Mouse (Mus musculus) C2C12 (cell line): ENCODE measurements around the gene Arhgap4. TPM values are rescaled to one million over a fixed set of nuclear protein-coding genes. Genes with fewer than 3 reads are reported as not detected.

Experiments
- H3K27me3 ChIP-seq: one replicate; pipeline ENCODE4 v1.6.1; 2011; ENCODE audit not compliant: control insufficient read depth, insufficient read depth, insufficient read length
- H3K36me3 ChIP-seq: one replicate; pipeline ENCODE4 v1.6.1; 2011; ENCODE audit not compliant: control insufficient read depth, insufficient read depth
- H3K4me3 ChIP-seq: one replicate; pipeline ENCODE4 v1.5.1; 2011; ENCODE audit warnings: mild to moderate bottlenecking, control low read depth; ENCODE audit not compliant: poor library complexity, insufficient read depth, severe bottlenecking
- H3K79me2 ChIP-seq: one replicate; pipeline ENCODE4 v1.6.1; 2011; ENCODE audit not compliant: control insufficient read depth, insufficient read depth
- H3K79me3 ChIP-seq: one replicate; pipeline ENCODE4 v1.6.1; 2011; ENCODE audit warnings: low read depth, control low read depth
- H3ac ChIP-seq: one replicate; pipeline ENCODE3; 2011; ENCODE audit warnings: low read depth; ENCODE audit not compliant: control insufficient read depth, insufficient read length
- CEBPB ChIP-seq: IDR thresholded peaks from one replicate; pipeline ENCODE4 v1.6.1; 2011; ENCODE audit warnings: low read depth, mild to moderate bottlenecking, control low read depth, moderate library complexity
- CTCF ChIP-seq: IDR thresholded peaks from one replicate; pipeline ENCODE4 v1.5.1; 2011; ENCODE audit not compliant: control insufficient read depth, insufficient read depth, insufficient read length
- FOSL1 ChIP-seq: IDR thresholded peaks from one replicate; pipeline ENCODE4 v1.8.0; 2011; ENCODE audit warnings: mild to moderate bottlenecking, low read length; ENCODE audit not compliant: poor library complexity, insufficient read depth, severe bottlenecking
- MAX ChIP-seq: IDR thresholded peaks from one replicate; pipeline ENCODE4 v1.6.1; 2011; ENCODE audit warnings: mild to moderate bottlenecking, control low read depth
- MYOD1 ChIP-seq: IDR thresholded peaks from one replicate; pipeline ENCODE4 v1.6.1; 2011; ENCODE audit warnings: low read depth; ENCODE audit not compliant: control insufficient read depth, insufficient read length
- MYOG ChIP-seq: IDR thresholded peaks from one replicate; pipeline ENCODE4 v1.6.1; 2011; ENCODE audit not compliant: control insufficient read depth, insufficient read length; ENCODE audit errors: extremely low read depth
- USF1 ChIP-seq: IDR thresholded peaks from one replicate; pipeline ENCODE4 v1.6.1; 2011; ENCODE audit warnings: low read depth, mild to moderate bottlenecking, control low read depth, moderate library complexity
- polyA plus RNA-seq: library from polyadenylated mRNA; unstranded; fragments of >200 nt; fragmentation: generic; extraction: Trizol; gene quantifications from one replicate; pipeline ENCODE4 v1.2.1, GENCODE M21; 2012; ENCODE audit warnings: missing spikeins

Arhgap4 gene
- polyA plus RNA-seq, 1 experiment, result 0.23 TPM

DNA sequence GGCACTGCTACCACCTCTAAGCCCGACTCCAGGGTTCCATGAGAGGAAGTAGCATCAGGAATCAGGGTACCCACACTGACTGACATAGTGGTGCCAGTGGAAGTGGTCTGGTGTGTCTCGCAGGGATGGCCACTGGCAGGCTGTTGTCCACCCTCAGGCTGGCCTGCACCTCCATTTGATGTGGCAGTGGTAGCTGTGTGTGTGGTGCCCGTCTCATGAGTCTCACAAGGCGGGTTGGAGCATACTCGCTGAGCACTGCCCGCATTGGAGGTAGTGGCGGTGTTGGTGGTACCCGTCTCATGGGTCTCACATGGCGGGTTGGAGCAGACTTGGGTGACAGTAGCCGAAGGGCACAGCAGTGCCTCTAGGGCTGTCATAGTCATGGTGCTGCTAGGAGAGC lies 27.7 kb upstream of the Arhgap4 start:
- Histone ChIP-seq H3K79me2 (no peaks in the 10 kb centered on the region), H3ac (no peak overlapping the region), H3K4me3 (no peak overlapping the region), H3K36me3 (peaks cover 60% of the 10 kb centered on the region), H3K79me3 (no peaks in the 10 kb centered on the region), H3K27me3 (no peaks in the 10 kb centered on the region)
- TF ChIP-seq MYOD1 (no peak), USF1 (no peak), CEBPB (no peak), FOSL1 (no peak), MAX (no peak), CTCF (no peak), MYOG (no peak)

DNA sequence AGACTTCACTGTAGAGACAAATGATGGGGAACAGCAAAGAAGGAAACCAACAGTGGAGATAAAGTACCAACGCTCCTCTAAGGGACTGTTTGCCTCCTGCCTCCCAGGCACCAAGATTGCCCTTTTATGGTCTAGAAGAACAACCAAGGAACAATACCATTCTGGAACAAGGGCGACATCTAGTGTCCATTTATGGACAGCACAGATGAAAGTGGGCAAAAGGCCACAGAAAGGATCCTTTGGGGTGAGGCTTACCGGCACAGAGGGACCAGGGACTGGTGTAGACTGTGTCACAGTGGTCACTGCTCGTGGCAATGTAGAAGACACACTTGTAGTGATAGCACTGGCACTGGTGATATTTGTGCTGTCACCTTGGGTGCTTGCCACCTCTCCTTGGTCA lies 27.0 kb upstream of the Arhgap4 start:
- H3K79me2 ChIP-seq, result no peaks in the 10 kb centered on the region
- H3K36me3 ChIP-seq, result peaks cover 58% of the 10 kb centered on the region
- no peak overlapping the region for H3K4me3 ChIP-seq
- H3ac ChIP-seq, result no peak overlapping the region
- TF ChIP-seq CEBPB, result no peak
- TF ChIP-seq CTCF, result no peak
- TF ChIP-seq MYOD1, result no peak
- no peak for TF ChIP-seq FOSL1
- TF ChIP-seq MYOG, result no peak
- no peak for TF ChIP-seq MAX
- TF ChIP-seq USF1, result no peak
- H3K79me3 ChIP-seq, result no peaks in the 10 kb centered on the region
- no peaks in the 10 kb centered on the region for H3K27me3 ChIP-seq

DNA sequence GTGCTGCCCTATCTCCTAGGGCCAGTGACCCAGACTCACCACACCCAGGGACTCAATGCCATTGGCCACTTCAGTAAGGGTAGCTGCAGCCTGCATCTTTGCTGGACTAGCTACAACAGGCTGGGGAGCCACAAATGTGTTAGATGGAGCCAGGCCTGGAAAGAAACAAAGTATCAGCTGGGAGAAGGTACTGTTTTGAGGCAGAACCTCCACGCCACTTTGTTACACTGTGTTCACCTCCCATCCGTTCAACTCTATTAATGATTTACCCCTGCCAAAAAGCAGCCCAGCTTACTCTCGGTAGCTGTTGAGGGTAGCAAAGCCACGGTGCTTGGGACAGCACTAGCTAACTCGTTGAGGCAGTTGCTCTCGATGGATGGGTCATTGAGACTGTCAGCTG lies 25.2 kb upstream of the Arhgap4 start:
- TF ChIP-seq CTCF (no peak), FOSL1 (no peak), MYOD1 (no peak), MAX (no peak), CEBPB (no peak), MYOG (no peak), USF1 (no peak)
- H3ac ChIP-seq, result no peak overlapping the region
- H3K79me3 ChIP-seq, result no peaks in the 10 kb centered on the region
- H3K36me3 ChIP-seq, result peaks cover 49% of the 10 kb centered on the region
- H3K27me3 ChIP-seq, result no peaks in the 10 kb centered on the region
- no peaks in the 10 kb centered on the region for H3K79me2 ChIP-seq
- H3K4me3 ChIP-seq, result no peak overlapping the region

DNA sequence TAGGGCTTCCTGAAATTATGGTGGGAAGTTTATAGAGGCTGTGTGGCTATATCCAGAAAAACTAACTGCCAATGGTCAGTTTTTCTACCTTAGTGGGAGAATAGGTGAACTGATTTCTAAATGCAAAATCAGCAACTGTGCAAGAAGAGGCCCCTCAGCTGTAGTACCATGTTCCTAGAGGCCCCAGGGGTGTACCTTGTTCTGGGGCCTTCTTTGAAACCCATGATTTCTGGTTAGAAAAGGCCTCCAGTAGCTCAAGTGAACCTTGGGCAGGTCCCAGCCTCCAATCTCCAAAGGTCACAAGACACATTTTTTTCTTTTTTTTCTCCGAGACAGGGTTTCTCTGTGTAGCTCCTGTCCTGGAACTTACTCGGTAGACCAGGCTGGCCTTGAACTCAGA lies 20.6 kb upstream of the Arhgap4 start:
- no peak overlapping the region for H3ac ChIP-seq
- TF ChIP-seq MAX, result no peak
- no peak for TF ChIP-seq CEBPB
- no peak for TF ChIP-seq MYOD1
- TF ChIP-seq CTCF, result no peak
- no peak for TF ChIP-seq MYOG
- no peak for TF ChIP-seq FOSL1
- TF ChIP-seq USF1, result no peak
- H3K79me2 ChIP-seq, result no peaks in the 10 kb centered on the region
- H3K4me3 ChIP-seq, result no peak overlapping the region
- H3K36me3 ChIP-seq, result peaks cover 30% of the 10 kb centered on the region
- no peaks in the 10 kb centered on the region for H3K79me3 ChIP-seq
- no peaks in the 10 kb centered on the region for H3K27me3 ChIP-seq

DNA sequence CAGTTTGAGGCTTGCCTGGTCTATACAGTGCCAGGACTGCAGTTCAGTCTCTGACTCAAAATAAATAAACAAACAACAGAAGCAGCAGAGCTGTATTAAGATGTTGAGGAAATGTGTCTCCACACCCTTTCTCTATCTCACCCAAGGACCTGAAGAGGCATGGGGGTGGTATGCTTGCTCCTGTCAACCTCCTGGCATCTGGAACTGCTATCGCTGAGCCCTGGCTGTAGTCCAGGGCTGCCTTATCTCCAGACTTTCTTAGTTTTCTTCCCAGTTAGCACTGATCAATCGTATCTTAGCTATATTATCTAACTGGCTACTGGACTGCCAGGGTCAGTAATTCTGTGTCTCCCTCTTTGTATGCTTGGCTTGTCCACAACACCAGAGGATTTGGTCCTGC lies 20.2 kb upstream of the Arhgap4 start:
- no peak overlapping the region for H3ac ChIP-seq
- no peak overlapping the region for H3K4me3 ChIP-seq
- H3K79me3 ChIP-seq, result no peaks in the 10 kb centered on the region
- H3K27me3 ChIP-seq, result no peaks in the 10 kb centered on the region
- TF ChIP-seq FOSL1, result no peak
- TF ChIP-seq MYOG, result no peak
- TF ChIP-seq CEBPB, result no peak
- TF ChIP-seq USF1, result no peak
- TF ChIP-seq MYOD1, result no peak
- TF ChIP-seq MAX, result no peak
- H3K79me2 ChIP-seq, result no peaks in the 10 kb centered on the region
- peaks cover 25% of the 10 kb centered on the region for H3K36me3 ChIP-seq

DNA sequence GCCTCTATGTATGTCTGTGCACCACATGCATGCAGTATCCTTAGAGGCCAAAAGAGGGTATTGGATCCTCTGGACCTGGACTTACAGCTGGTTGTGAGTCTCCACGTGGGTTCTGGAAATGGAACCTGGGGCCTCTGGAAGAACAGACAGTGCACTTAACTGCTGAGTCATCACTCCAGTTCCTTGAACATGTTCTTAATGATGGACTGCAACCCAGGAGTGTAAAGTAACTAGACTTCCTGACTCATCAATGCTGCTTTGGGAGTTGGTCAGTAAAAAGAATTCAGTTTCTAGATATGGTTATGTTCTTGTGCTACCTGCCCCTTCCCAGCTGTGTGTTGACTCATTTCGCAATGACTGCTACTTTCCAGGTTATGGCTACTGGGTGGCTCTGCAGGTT lies 10.2 kb upstream of the Arhgap4 start:
- TF ChIP-seq FOSL1 (no peak), USF1 (no peak), MAX (no peak), MYOD1 (no peak), MYOG (no peak), CEBPB (peak; percentile 43), CTCF (no peak)
- H3K4me3 ChIP-seq, result no peak overlapping the region
- H3K79me3 ChIP-seq, result no peaks in the 10 kb centered on the region
- no peaks in the 10 kb centered on the region for H3K79me2 ChIP-seq
- H3K27me3 ChIP-seq, result no peaks in the 10 kb centered on the region
- no peaks in the 10 kb centered on the region for H3K36me3 ChIP-seq
- H3ac ChIP-seq, result no peak overlapping the region
